Mouse (Mus musculus) megakaryocyte-erythroid progenitor cell, adult 5 weeks (primary cell): Measurements from ENCODE around the gene Plscr4. TPM values are rescaled to one million over a fixed set of nuclear protein-coding genes. Genes with fewer than 3 reads are reported as not detected.

ENCODE experiments used
- polyA plus RNA-seq: library from polyadenylated mRNA; stranded (reverse); fragments of >175 nt; gene quantifications from 2 replicates; pipeline ENCODE4 v1.2.3, GENCODE M21; 2012

Gene Plscr4
- 0.68 and 1.3 TPM in 2 replicates for polyA plus RNA-seq

GRCm38 (mm10) chr9:92457261-92458058 is at the start of gene Plscr4:
Plscr4 (plus strand) TSS chr9:92457373.

Other genes with a start within 250 kb of the Plscr4 start
- gene Plscr1, start 207.6 kb upstream of the Plscr4 start, polyA plus RNA-seq = 38.8 and 42.7 TPM in 2 replicates
- not detected in 2 replicates for gene Plscr2, start 181.8 kb upstream of the Plscr4 start, polyA plus RNA-seq
- gene 1700057G04Rik, start 148.0 kb upstream of the Plscr4 start, polyA plus RNA-seq = not detected in 2 replicates
- gene Plod2, start 84.8 kb downstream of the Plscr4 start, polyA plus RNA-seq = 0.14 and 0.45 TPM in 2 replicates